Mouse (Mus musculus) lung, adult 2 months (tissue): Measurements from ENCODE around the gene Parvb. TPM values are rescaled to one million over a fixed set of nuclear protein-coding genes. Genes with fewer than 3 reads are reported as not detected.

Source experiments
- DNase-seq: peaks from one replicate; pipeline ENCODE4 v3.0.0; 2022
- H3K4me1 ChIP-seq: fragments of 200-500 bp; 2 replicates; pipeline ENCODE4 v1.6.1; 2011; ENCODE audit warnings: low read length; ENCODE audit not compliant: control insufficient read depth, insufficient read depth
- H3K4me3 ChIP-seq: fragments of 200-500 bp; replicated peaks from 2 replicates; pipeline ENCODE3; 2011; ENCODE audit warnings: low read depth, mild to moderate bottlenecking, control low read depth, low read length; ENCODE audit errors: extremely low read depth
- CTCF ChIP-seq: fragments of 200-500 bp; IDR thresholded peaks from 2 replicates; pipeline ENCODE4 v1.5.1; 2011; ENCODE audit warnings: mild to moderate bottlenecking, low read length, control low read depth; ENCODE audit not compliant: insufficient read depth
- POLR2A ChIP-seq: fragments of 200-500 bp; IDR thresholded peaks from 2 replicates; pipeline ENCODE4 v1.6.1; 2011; ENCODE audit warnings: low read depth, mild to moderate bottlenecking, control low read depth, low read length, borderline replicate concordance; ENCODE audit errors: extremely low read depth
- WGBS: fragments of 180-500 bp; shearing (Covaris S2); methylation state at CpG from one replicate; pipeline ENCODE4 v1.1.7; 2018; 5-methylcytosine and 5-hydroxymethylcytosine counted together
- polyA plus RNA-seq: library from polyadenylated mRNA; depleted of rRNA; stranded (reverse); fragments of >200 nt; gene quantifications from 2 replicates; pipeline ENCODE4 v1.2.3, GENCODE M21; 2012

Parvb gene
- polyA plus RNA-seq, 1 experiment = 47.5 TPM

GRCm38 (mm10) chr15:84263573-84263972 lies 31.7 kb downstream of the Parvb start:
- 44% methylated on average over 2 of the region's 2 CpGs for WGBS
- TF ChIP-seq POLR2A (no peak), CTCF (no peak)
- Histone ChIP-seq H3K4me1 (peaks cover 2% of the 10 kb centered on the region), H3K4me3 (no peak overlapping the region)
- DNase-seq = no peak

- TF ChIP-seq CTCF = no peak
- no peak for TF ChIP-seq POLR2A
- no peaks in the 10 kb centered on the region; the same call in none of the 2 replicates for H3K4me1 ChIP-seq
- WGBS = 55% methylated on average over 11 of the region's 11 CpGs
- no peak overlapping the region for H3K4me3 ChIP-seq
- DNase-seq = no peak
These were observed 33.3 kb downstream of the Parvb start for GRCm38 (mm10) chr15:84265141-84265540.

GRCm38 (mm10) chr15:84266290-84266689 lies 34.4 kb downstream of the Parvb start:
- no peaks in the 10 kb centered on the region; the same call in 1 of the 2 replicates for H3K4me1 ChIP-seq
- H3K4me3 ChIP-seq = no peak overlapping the region
- no peak for TF ChIP-seq CTCF
- no peak for TF ChIP-seq POLR2A
- no peak for DNase-seq
- 59% methylated on average over 4 of the region's 4 CpGs for WGBS

GRCm38 (mm10) chr15:84267720-84268260 lies 35.9 kb downstream of the Parvb start:
- no peaks in the 10 kb centered on the region; the same call in 1 of the 2 replicates for H3K4me1 ChIP-seq
- TF ChIP-seq POLR2A (no peak), CTCF (no peak)
- 71% methylated on average over 11 of the region's 11 CpGs for WGBS
- no peak overlapping the region for H3K4me3 ChIP-seq
- DNase-seq = no peak

- DNase-seq = no peak
- Histone ChIP-seq H3K4me1 (no peaks in the 10 kb centered on the region; the same call in 1 of the 2 replicates), H3K4me3 (no peak overlapping the region)
- 76% methylated on average over 10 of the region's 10 CpGs for WGBS
- TF ChIP-seq CTCF (no peak), POLR2A (no peak)
These were observed 37.3 kb downstream of the Parvb start for GRCm38 (mm10) chr15:84269107-84269633.

GRCm38 (mm10) chr15:84270032-84270431 lies 38.2 kb downstream of the Parvb start:
- no peaks in the 10 kb centered on the region; the same call in 1 of the 2 replicates for H3K4me1 ChIP-seq
- no peak overlapping the region for H3K4me3 ChIP-seq
- WGBS = 57% methylated on average over 5 of the region's 5 CpGs
- TF ChIP-seq CTCF (no peak), POLR2A (no peak)
- DNase-seq = no peak

- TF ChIP-seq CTCF (no peak), POLR2A (no peak)
- no peak for DNase-seq
- 71% methylated on average over 6 of the region's 6 CpGs for WGBS
- H3K4me1 ChIP-seq = no peaks in the 10 kb centered on the region; the same call in 1 of the 2 replicates
- no peak overlapping the region for H3K4me3 ChIP-seq
These were observed 38.6 kb downstream of the Parvb start for GRCm38 (mm10) chr15:84270463-84270862.

GRCm38 (mm10) chr15:84276066-84276465 lies 44.2 kb downstream of the Parvb start:
- Histone ChIP-seq H3K4me3 (no peak overlapping the region), H3K4me1 (no peaks in the 10 kb centered on the region)
- no peak for TF ChIP-seq POLR2A
- TF ChIP-seq CTCF = no peak
- DNase-seq = no peak
- 83% methylated on average over 4 of the region's 4 CpGs for WGBS

GRCm38 (mm10) chr15:84278091-84278490 lies 46.2 kb downstream of the Parvb start:
- WGBS = 78% methylated on average over 7 of the region's 7 CpGs

GRCm38 (mm10) chr15:84278656-84279055 lies 46.8 kb downstream of the Parvb start:
- WGBS = 79% methylated on average over 7 of the region's 7 CpGs

More at GRCm38 (mm10) chr15:84278091-84278490, 46.2 kb downstream of the Parvb start:
- Histone ChIP-seq H3K4me1 (no peaks in the 10 kb centered on the region), H3K4me3 (no peak overlapping the region)
- TF ChIP-seq CTCF (no peak), POLR2A (no peak)
- no peak for DNase-seq

GRCm38 (mm10) chr15:84280309-84280708 lies 48.5 kb downstream of the Parvb start:
- H3K4me1 ChIP-seq = no peaks in the 10 kb centered on the region
- WGBS = 58% methylated on average over 8 of the region's 8 CpGs
- TF ChIP-seq POLR2A = no peak
- no peak for TF ChIP-seq CTCF
- no peak for DNase-seq
- H3K4me3 ChIP-seq = no peak overlapping the region

More at GRCm38 (mm10) chr15:84278656-84279055, 46.8 kb downstream of the Parvb start:
- no peak for DNase-seq
- no peak for TF ChIP-seq CTCF
- TF ChIP-seq POLR2A = no peak
- no peak overlapping the region for H3K4me3 ChIP-seq
- no peaks in the 10 kb centered on the region for H3K4me1 ChIP-seq
